Mouse (Mus musculus): ENCODE measurements at regions not wholly inside any gene's neighbourhood (a gene's known extent, or its start where the extent isn't known, plus 50 kb on each side); places are given as distances from the start of the nearest gene placed in this dataset.

DNA sequence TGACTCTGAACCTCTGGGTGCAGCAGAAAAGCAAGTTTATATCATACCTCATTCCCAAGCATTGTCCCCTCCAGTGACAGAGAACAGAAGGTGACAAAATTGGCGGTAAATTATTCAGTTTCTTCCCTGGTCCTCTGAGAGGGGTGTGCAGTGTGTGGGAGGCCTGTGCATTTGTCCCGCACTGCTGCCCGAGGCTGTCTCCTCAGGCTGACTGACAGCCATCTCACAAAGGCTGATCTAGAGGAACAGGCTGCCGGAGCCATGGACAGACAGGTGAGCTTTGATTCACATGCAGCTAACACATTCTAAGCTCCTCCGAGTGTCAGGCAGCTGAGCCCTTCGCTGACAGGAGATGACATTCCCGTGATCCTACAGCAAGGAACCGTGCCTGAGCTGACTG lies 299.9 kb upstream of the Cdh4 start:
- TF ChIP-seq CTCF (IDR thresholded peaks at IDR 0.05; ENCODE audit: control insufficient read depth, insufficient read depth, insufficient replicate concordance, low read depth, low read length) (no peak), POLR2A (IDR thresholded peaks at IDR 0.05; ENCODE audit: control insufficient read depth, low read depth, low read length) (no peak)
